Mouse (Mus musculus) lung, postnatal 14 days (tissue): ENCODE measurements around the gene Lsg1.

Experiments
- DNase-seq: peaks from one replicate; pipeline ENCODE4 v3.0.0; 2021

Lsg1 gene

GRCm38 (mm10) chr16:30516993-30517392 is 70.4 kb downstream of the Lsg1 start:
- no peak for DNase-seq

- peak; percentile 32 for DNase-seq
Measured at GRCm38 (mm10) chr16:30515418-30515817, 72.0 kb downstream of the Lsg1 start.

- DNase-seq: no peak
Measured at GRCm38 (mm10) chr16:30513050-30514024, 74.1 kb downstream of the Lsg1 start.

- DNase-seq: peak; percentile 32
Measured at GRCm38 (mm10) chr16:30512375-30513049, 74.9 kb downstream of the Lsg1 start.

- DNase-seq: no peak
Measured at GRCm38 (mm10) chr16:30511563-30512340, 75.6 kb downstream of the Lsg1 start.

- DNase-seq: peak; percentile 89
Measured at GRCm38 (mm10) chr16:30510504-30511451, 76.6 kb downstream of the Lsg1 start.
